Mouse (Mus musculus) liver, postnatal 0 days (tissue): ENCODE data around the gene Zfp42.

ENCODE experiments used
- CTCF ChIP-seq: sonication (generic); IDR thresholded peaks from 2 replicates; pipeline ENCODE4 v1.5.1; 2016; ENCODE audit warnings: antibody characterized with exemption, low read depth
- EP300 ChIP-seq: IDR thresholded peaks from 2 replicates; pipeline ENCODE4 v1.6.1; 2016; ENCODE audit warnings: antibody characterized with exemption, low read depth, mild to moderate bottlenecking

GRCm38 (mm10) chr8:43329913-43330705, 23.3 kb upstream of the Zfp42 start:
- TF ChIP-seq EP300 (no peak), CTCF (no peak)
